Mouse (Mus musculus) liver, embryonic 12.5 days (tissue): ENCODE results near the gene Nbl1. TPM values are rescaled to one million over a fixed set of nuclear protein-coding genes. Genes with fewer than 3 reads are reported as not detected.

Experiments used
- ATAC-seq: fragments of 200-750 bp; cut with Nextera tagmentation; 2 replicates; pipeline ENCODE4 v1.8.0; 2017; ENCODE audit warnings: moderate number of reproducible peaks, mild to moderate bottlenecking, moderate library complexity
- H3K27ac ChIP-seq: fragments of 300-500 bp; sonication (generic); 2 replicates; pipeline ENCODE4 v1.5.1; 2016; ENCODE audit warnings: mild to moderate bottlenecking
- H3K27me3 ChIP-seq: fragments of 300-500 bp; sonication (generic); replicated peaks from 2 replicates; pipeline ENCODE4 v1.6.1; 2016; ENCODE audit warnings: mild to moderate bottlenecking, moderate library complexity
- H3K36me3 ChIP-seq: fragments of 300-500 bp; sonication (generic); 2 replicates; pipeline ENCODE4 v1.6.1; 2016; ENCODE audit warnings: mild to moderate bottlenecking, moderate library complexity
- H3K4me1 ChIP-seq: fragments of 300-500 bp; sonication (generic); 2 replicates; pipeline ENCODE4 v1.6.1; 2016
- H3K4me2 ChIP-seq: fragments of 300-500 bp; sonication (generic); 2 replicates; pipeline ENCODE4 v1.6.1; 2016; ENCODE audit warnings: mild to moderate bottlenecking, moderate library complexity
- H3K4me3 ChIP-seq: fragments of 300-500 bp; sonication (generic); 2 replicates; pipeline ENCODE4 v1.5.1; 2016; ENCODE audit warnings: mild to moderate bottlenecking, moderate library complexity
- H3K9ac ChIP-seq: fragments of 300-500 bp; sonication (generic); 2 replicates; pipeline ENCODE4 v1.6.1; 2016; ENCODE audit warnings: mild to moderate bottlenecking, moderate library complexity
- H3K9me3 ChIP-seq: fragments of 300-500 bp; sonication (generic); replicated peaks from 2 replicates; pipeline ENCODE4 v1.6.1; 2016; ENCODE audit warnings: mild to moderate bottlenecking, moderate library complexity
- WGBS: fragments of 180-500 bp; shearing (Covaris S2); methylation state at CpG from one replicate; pipeline ENCODE4 v1.1.7; 2016; ENCODE audit not compliant: insufficient replicate concordance; 5-methylcytosine and 5-hydroxymethylcytosine counted together
- polyA plus RNA-seq: library from polyadenylated mRNA; unstranded; fragments of >200 nt; fragmentation: Nextera tagmentation; extraction: Ambion mirVana; gene quantifications from 2 replicates; pipeline ENCODE4 v1.2.1, GENCODE M21; 2016

Nbl1 gene
- 2.1 and 2.5 TPM in 2 replicates for polyA plus RNA-seq

DNA sequence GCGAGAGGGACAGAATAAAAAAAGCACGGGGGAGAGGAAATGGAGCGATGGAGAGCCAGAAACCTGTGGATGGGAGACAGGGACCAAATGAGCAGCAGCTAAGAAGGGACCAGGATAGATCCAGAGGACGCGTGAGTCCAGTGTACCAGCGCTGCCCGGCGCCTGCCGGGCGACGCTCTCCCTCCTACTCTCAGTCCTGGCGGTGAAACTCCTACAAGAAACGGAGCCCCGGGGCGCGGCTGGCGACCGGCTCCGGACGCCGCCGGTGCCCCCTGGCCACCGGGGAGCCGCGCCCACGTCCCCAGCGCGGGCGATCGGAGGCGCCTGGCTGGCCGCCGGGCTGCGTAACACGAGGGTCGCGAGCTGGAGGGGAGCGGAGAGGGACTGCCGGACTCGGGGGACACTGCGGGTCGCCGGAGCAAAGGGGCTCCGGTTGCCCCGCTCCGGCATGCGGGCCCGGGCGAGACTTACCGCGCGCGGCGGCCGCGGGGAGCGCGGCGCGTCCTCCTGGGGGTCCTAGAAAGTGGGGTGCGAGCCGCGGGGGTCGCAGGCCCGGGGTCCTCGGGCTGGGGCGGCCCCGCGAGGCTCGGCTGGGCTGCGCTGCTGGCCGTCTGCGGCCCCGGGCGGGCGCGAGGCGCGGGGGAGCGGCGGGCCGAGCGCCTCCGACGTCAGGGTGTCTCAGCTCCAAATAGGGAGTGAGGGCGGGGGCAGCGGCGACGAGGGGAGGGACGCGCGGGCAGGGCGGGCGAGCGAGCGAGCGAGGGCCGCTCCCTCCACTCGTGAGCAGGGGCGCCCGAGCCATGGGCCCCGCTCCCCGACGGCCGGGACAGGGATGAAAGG lies at the start of gene Nbl1:
Gene Nbl1, minus strand, starts transcription at position 638 of the 840 bp plus-strand sequence.
- ATAC-seq: no peak
- peak within 1 kb of the TSS; percentile 51 for H3K4me3 ChIP-seq
- H3K9me3 ChIP-seq: peaks cover 7% of the 10 kb centered on the region; the same call in 1 of the 2 replicates
- no peak within 1 kb of the TSS for H3K27ac ChIP-seq
- WGBS: 2% methylated on average over 82 of the region's 105 CpGs
- H3K9ac ChIP-seq: peak within 1 kb of the TSS; percentile 41; the same call in 1 of the 2 replicates
- H3K36me3 ChIP-seq: no peaks in the 10 kb centered on the region
- peak within 1 kb of the TSS; percentile 69 for H3K4me2 ChIP-seq
- H3K4me1 ChIP-seq: no peaks in the 10 kb centered on the region
- H3K27me3 ChIP-seq: peaks cover 95% of the 10 kb centered on the region

DNA sequence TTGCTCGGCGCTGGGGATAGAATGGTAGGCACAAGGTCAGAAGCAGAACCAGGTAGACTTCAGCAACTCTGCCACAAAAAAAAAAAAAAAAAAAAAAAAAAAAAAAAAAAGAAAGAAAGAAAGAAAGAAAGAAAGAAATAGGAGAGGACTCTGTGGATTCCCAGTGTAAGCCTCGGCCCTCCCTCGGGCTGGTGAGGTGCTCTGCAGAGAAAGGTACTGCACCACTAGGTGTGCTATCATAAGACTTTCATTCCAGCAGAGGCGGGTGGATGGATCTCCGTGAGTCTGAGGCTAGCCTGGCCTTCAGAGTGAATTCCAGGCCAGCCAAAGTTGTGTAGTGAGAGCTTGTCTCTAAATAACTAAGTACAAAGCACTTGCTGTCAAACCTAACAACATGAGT lies 49.0 kb upstream of the Nbl1 start:
- no peak overlapping the region for H3K27ac ChIP-seq
- 0 out of 2 replicates have a peak, but pooled peaks cover 6% of the 10 kb centered on the region for H3K27me3 ChIP-seq
- no peak overlapping the region for H3K9ac ChIP-seq
- H3K9me3 ChIP-seq: 0 out of 2 replicates have a peak, but pooled peaks cover 5% of the 10 kb centered on the region
- no peak for ATAC-seq
- WGBS: 52% methylated on average over 6 of the region's 6 CpGs
- no peak overlapping the region for H3K4me3 ChIP-seq
- H3K4me1 ChIP-seq: no peaks in the 10 kb centered on the region
- H3K36me3 ChIP-seq: no peaks in the 10 kb centered on the region
- no peak overlapping the region for H3K4me2 ChIP-seq

DNA sequence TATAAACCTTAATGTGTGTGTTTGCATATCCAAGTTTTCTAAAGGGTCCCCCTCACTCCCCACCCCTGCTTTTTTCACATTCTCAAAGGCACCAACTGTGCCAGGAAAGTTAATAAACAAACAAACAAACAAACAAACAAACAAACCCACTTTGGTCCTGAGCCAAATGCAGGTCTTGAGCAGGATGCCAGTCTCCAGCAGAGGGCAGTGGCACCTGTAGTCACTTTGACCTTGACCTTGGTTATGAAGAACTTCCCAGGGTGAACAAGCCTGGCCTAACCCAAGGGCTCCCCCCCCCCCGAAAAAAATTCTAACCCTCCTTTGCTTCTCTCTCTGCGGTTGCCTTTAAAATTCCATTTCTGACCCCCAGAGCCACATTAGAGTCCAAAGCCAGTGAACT lies 47.5 kb upstream of the Nbl1 start:
- H3K36me3 ChIP-seq: no peaks in the 10 kb centered on the region
- no peak overlapping the region for H3K9ac ChIP-seq
- no peak overlapping the region for H3K4me2 ChIP-seq
- ATAC-seq: no peak
- no peak overlapping the region for H3K27ac ChIP-seq
- H3K9me3 ChIP-seq: 0 out of 2 replicates have a peak, but pooled peaks cover 4% of the 10 kb centered on the region
- H3K27me3 ChIP-seq: no peaks in the 10 kb centered on the region
- 45% methylated on average over 2 of the region's 2 CpGs for WGBS
- H3K4me1 ChIP-seq: no peaks in the 10 kb centered on the region
- no peak overlapping the region for H3K4me3 ChIP-seq

DNA sequence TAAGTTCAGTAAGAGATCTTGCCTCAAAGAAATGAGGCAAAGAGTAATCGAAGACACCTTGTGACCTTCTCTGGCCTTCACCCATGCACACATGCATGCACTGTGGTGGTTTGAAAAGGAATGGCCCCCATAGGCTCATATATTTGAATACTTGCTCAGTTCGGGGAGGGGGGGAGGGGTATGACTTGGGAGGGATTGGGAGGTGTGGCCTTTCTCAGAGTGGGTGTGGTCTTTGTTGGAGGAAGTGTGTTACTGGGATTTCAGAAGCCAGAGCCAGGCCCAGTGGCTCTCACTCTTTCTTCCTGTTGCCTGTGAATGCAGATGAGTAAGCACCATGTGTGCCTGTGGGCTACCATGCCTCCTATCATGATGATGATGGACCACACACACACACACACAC lies 43.2 kb upstream of the Nbl1 start:
- H3K36me3 ChIP-seq: no peaks in the 10 kb centered on the region
- 73% methylated on average over 2 of the region's 2 CpGs for WGBS
- H3K4me2 ChIP-seq: no peak overlapping the region
- H3K9ac ChIP-seq: no peak overlapping the region
- no peaks in the 10 kb centered on the region for H3K9me3 ChIP-seq
- H3K4me3 ChIP-seq: no peak overlapping the region
- peaks cover 13% of the 10 kb centered on the region for H3K4me1 ChIP-seq
- no peaks in the 10 kb centered on the region for H3K27me3 ChIP-seq
- no peak for ATAC-seq
- H3K27ac ChIP-seq: no peak overlapping the region

DNA sequence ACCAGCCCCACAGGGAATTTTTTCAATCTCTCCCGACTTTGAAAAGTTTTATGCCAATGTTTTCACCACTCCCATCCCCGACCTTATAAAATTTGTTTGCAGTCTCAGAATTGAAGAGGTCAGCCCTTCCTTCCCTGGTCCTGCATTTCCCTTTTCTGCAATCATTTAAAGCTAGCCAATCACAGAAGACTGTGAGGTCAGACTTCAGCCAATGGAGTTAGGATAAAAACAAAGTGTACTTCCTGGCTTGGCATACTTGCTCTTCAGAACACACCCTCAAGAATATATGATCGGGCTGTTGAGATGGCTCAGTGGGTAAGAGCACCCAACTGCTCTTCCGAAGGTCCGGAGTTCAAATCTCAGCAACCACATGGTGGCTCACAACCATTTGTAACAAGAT lies 40.3 kb upstream of the Nbl1 start:
- no peaks in the 10 kb centered on the region for H3K9me3 ChIP-seq
- ATAC-seq: no peak
- WGBS: 67% methylated on average over 5 of the region's 5 CpGs
- peaks cover 31% of the 10 kb centered on the region for H3K4me1 ChIP-seq
- no peak overlapping the region for H3K9ac ChIP-seq
- H3K4me3 ChIP-seq: no peak overlapping the region
- no peak overlapping the region for H3K27ac ChIP-seq
- no peak overlapping the region for H3K4me2 ChIP-seq
- H3K36me3 ChIP-seq: no peaks in the 10 kb centered on the region
- H3K27me3 ChIP-seq: no peaks in the 10 kb centered on the region

DNA sequence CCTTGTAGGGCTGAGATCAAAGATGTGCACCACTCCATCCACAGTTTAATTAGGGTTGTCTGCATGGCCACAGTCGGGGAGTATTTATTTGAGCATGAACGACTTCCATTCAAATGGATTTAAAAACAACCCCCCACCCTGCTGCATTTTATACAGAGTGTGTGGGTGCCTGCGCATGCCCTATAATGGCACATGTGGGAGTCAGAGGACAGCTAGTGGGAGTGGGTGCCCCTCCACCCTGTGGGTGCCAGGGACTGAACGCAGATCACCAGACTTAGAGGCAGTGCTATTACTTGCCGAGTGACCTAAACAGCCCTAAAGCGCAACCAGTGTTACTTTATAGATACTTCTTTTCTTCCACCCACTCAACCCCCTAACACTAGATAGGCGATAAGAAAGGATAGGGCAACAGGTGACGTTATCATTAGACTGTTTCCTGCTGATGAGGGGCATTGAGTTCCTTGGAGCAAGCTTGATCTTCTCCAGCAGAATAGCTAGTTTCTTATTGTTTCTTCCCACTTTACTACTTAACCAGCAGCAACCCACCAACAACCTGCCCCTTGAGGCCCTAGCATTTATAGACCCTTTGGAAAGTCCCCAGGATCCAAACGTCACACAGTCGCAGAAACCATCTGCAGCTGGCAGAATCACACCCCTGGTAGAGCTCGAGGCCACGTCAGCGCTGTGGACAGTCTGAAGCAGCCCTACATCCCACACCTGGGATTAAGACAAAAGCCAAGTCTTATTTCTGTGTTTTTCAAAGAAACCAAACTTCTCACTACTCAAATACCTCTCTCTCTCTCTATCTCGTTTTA lies 39.3 kb upstream of the Nbl1 start:
- no peak for ATAC-seq
- peak overlapping the region; percentile 32; the same call in 1 of the 2 replicates for H3K27ac ChIP-seq
- peaks cover 33% of the 10 kb centered on the region for H3K4me1 ChIP-seq
- H3K4me2 ChIP-seq: peak overlapping the region; percentile 90
- 56% methylated on average over 14 of the region's 14 CpGs for WGBS
- H3K9ac ChIP-seq: peak overlapping the region; percentile 44
- H3K4me3 ChIP-seq: peak overlapping the region; percentile 98; the same call in 1 of the 2 replicates
- no peaks in the 10 kb centered on the region for H3K27me3 ChIP-seq
- peaks cover 5% of the 10 kb centered on the region for H3K36me3 ChIP-seq
- peaks cover under 1% of the 10 kb centered on the region; the same call in 1 of the 2 replicates for H3K9me3 ChIP-seq

DNA sequence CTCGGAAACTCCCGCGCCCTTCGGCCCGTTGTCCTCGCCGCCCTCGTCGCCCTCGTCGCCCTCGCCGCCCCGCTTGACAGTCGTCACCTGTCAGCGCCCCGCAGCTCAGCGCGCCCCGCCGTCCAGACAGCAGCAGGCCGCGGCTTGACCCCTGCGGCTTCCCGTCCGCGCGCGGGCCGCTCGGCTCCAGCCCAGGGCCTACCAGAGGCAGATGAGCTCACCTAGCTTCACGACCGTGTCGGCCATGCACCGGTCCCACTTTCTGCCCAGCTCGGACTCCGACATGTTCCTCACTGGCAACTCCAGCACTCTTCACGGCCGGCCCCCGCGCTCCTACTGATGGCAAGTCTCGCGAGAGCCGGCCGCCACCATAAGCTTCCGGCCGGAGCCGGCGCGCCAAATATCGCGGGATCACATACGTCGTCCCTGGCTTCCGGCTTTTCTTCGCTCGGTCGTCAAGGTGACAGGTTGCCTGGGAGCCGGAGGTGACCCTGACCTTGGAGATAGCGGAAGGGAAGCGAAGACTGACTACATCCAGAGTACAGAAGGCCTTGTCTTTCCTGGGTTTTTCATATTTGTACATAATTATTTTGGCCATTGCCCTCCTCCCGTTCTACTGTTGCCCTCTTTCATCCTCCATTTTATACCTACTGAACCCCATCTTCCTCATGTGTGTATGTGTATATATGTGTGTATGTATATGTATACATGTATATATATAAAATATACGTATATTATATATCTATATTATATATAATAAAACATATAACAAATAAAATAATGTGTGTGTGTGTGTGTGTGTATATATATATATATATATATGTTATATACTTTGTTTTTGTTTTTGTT lies 38.1 kb upstream of the Nbl1 start, which contains the start of gene Minos1:
Gene Minos1, minus strand, starts transcription at position 413 of the 849 bp plus-strand sequence.
- Histone ChIP-seq H3K27ac (peak within 1 kb of the TSS; percentile 90), H3K4me1 (peaks cover 38% of the 10 kb centered on the region), H3K9me3 (peaks cover 6% of the 10 kb centered on the region), H3K27me3 (no peaks in the 10 kb centered on the region), H3K36me3 (peaks cover 13% of the 10 kb centered on the region), H3K9ac (peak within 1 kb of the TSS; percentile 96), H3K4me2 (peak within 1 kb of the TSS; percentile 90), H3K4me3 (peak within 1 kb of the TSS; percentile 98)
- under 1% methylated on average over 58 of the region's 63 CpGs for WGBS
- peak; percentile 93 for ATAC-seq

DNA sequence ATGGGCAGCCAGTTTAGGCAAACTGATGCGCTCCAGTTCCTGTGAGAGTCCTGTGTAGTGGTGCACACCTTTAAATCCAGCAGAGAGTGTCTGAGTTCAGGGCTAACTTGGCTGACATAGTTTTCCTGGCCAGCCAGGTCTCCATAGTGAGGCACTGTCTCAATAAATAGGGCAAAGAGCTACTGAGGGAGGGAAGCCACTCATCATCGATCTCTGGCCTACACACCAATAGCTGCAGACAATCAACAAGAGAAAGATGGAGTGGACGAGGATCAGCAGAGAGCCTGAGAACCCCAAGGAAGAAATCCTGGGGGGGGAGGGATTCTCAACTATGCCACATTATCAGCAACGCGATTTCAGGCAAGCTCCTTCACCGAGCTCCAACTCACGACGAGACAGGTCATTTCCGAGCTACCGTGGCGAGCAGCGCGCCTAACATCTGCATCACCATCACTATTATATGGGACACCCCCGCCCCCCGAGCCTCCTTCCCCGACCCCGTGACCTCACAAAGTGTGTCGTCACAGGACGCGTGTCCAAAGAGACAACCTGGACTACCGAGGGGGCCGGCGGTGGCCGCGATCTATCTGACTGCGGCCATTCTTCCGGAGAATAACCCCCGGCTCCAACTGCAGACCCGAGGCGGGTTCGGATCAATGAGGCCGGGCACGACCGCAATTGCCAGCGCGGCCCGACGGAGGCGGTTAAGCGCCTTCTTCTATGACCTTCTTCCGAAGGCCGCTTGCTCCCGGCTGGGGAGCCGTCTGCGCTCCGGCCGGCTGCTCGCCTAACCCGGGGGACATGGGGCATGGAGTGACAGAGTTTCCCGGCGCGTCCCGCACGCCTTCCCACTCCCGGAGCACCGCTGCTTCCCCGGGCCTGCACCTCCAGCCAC lies 37.3 kb upstream of the Nbl1 start:
- peak overlapping the region; percentile 90 for H3K27ac ChIP-seq
- peaks cover 6% of the 10 kb centered on the region for H3K9me3 ChIP-seq
- 5% methylated on average over 57 of the region's 57 CpGs for WGBS
- ATAC-seq: peak; percentile 48
- H3K9ac ChIP-seq: peak overlapping the region; percentile 96
- H3K27me3 ChIP-seq: no peaks in the 10 kb centered on the region
- peak overlapping the region; percentile 98 for H3K4me3 ChIP-seq
- peak overlapping the region; percentile 90 for H3K4me2 ChIP-seq
- peaks cover 46% of the 10 kb centered on the region for H3K4me1 ChIP-seq
- H3K36me3 ChIP-seq: peaks cover 13% of the 10 kb centered on the region

DNA sequence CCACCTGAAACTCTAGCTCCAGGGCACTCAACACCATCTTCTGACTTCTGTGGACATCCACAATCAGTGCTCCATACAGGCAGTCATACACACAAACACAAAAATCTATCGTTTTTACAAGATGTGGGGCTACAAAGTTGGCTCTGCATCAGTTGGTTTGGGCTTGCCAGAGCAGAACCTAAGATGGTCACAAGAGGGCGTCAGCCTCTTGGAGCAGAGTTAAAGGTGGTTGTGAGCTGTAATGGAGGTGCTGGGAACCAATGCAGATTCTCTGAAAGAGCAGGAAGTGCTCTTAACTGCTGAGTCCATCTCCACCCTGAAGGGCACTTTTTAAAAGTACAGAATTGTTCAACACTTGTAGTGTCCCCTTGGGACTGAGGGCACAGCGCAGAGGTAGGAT lies 33.7 kb upstream of the Nbl1 start:
- Histone ChIP-seq H3K36me3 (peaks cover 13% of the 10 kb centered on the region), H3K9ac (no peak overlapping the region), H3K9me3 (peaks cover 6% of the 10 kb centered on the region), H3K27ac (no peak overlapping the region), H3K4me1 (peaks cover 70% of the 10 kb centered on the region), H3K4me3 (no peak overlapping the region), H3K27me3 (no peaks in the 10 kb centered on the region), H3K4me2 (no peak overlapping the region)
- WGBS: 85% methylated on average over 3 of the region's 3 CpGs
- ATAC-seq: no peak

DNA sequence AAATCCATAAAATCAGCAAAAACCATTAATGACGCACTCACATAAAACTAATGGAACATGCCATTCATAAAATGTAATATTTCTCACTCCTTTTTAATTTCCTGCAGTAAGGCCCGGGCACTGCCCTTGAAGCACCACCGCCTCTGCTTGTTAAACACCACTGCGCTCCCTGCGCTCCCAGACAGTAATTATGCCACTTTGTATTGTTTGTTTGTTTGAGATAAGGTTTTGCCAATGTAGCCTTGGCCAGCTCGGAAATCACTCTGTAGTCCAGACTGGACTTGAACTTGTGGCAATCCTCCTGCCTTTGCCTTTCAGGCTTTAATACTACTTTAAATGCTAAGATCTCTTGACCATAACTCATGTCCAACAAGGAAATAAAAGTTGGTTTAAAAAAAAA lies 32.1 kb upstream of the Nbl1 start:
- Histone ChIP-seq H3K4me1 (peaks cover 83% of the 10 kb centered on the region), H3K9ac (no peak overlapping the region), H3K36me3 (peaks cover 13% of the 10 kb centered on the region), H3K9me3 (peaks cover 6% of the 10 kb centered on the region), H3K4me2 (no peak overlapping the region), H3K27me3 (no peaks in the 10 kb centered on the region), H3K27ac (no peak overlapping the region), H3K4me3 (no peak overlapping the region)
- WGBS: 72% methylated on average over 6 of the region's 6 CpGs
- ATAC-seq: no peak
